Mouse (Mus musculus): Measurements from ENCODE around the gene Krt16. TPM values are rescaled to one million over a fixed set of nuclear protein-coding genes. Genes with fewer than 3 reads are reported as not detected.
"Not testable (repeated sequence)": the region's sequence is repeated elsewhere in the genome, so short reads cannot be mapped to it uniquely, and the experiment has no call there.

The Krt16 gene
- polyA plus RNA-seq, 1 experiment from 2014 or later, result 0.55 TPM

- WGBS, result 69% methylated on average over 5 of the region's 5 CpGs
- Histone ChIP-seq H3K9me3 (replicated peaks) (no peaks in the 10 kb centered on the region), H3K27me3 (no peaks in the 10 kb centered on the region), H3K9ac (no peak overlapping the region), H3K4me2 (no peak overlapping the region), H3K36me3 (no peaks in the 10 kb centered on the region), H3K4me3 (replicated peaks) (no peak overlapping the region), H3K4me1 (no peaks in the 10 kb centered on the region), H3K27ac (no peak overlapping the region)
- ATAC-seq (replicated peaks; ENCODE audit: low FRiP score), result no peak
Observed at GRCm38 (mm10) chr11:100254360-100255090, 5.8 kb upstream of the Krt16 start.

- H3K27ac ChIP-seq; H3K4me3 ChIP-seq (replicated peaks); H3K9me3 ChIP-seq (replicated peaks); ATAC-seq (replicated peaks; ENCODE audit: low FRiP score); H3K9ac ChIP-seq; H3K36me3 ChIP-seq; H3K4me2 ChIP-seq; H3K27me3 ChIP-seq; H3K4me1 ChIP-seq: not testable (repeated sequence)
- WGBS, result 74% methylated on average over 7 of the region's 7 CpGs
Observed at GRCm38 (mm10) chr11:100246471-100246870, 2.2 kb downstream of the Krt16 start.

GRCm38 (mm10) chr11:100240272-100240671 lies 8.4 kb downstream of the Krt16 start:
- ATAC-seq (replicated peaks; ENCODE audit: low FRiP score); H3K27me3 ChIP-seq; H3K9me3 ChIP-seq (replicated peaks); H3K4me2 ChIP-seq; H3K27ac ChIP-seq; H3K4me3 ChIP-seq (replicated peaks); H3K9ac ChIP-seq; H3K4me1 ChIP-seq; H3K36me3 ChIP-seq: not testable (repeated sequence)
- WGBS, result 89% methylated on average over 4 of the region's 4 CpGs

GRCm38 (mm10) chr11:100221741-100222140 lies 27.0 kb downstream of the Krt16 start:
- Histone ChIP-seq H3K27ac (no peak overlapping the region), H3K9me3 (replicated peaks) (peaks cover 7% of the 10 kb centered on the region; the same call in 1 of the 2 replicates), H3K27me3 (no peaks in the 10 kb centered on the region), H3K9ac (no peak overlapping the region), H3K4me3 (replicated peaks) (no peak overlapping the region), H3K36me3 (no peaks in the 10 kb centered on the region), H3K4me2 (no peak overlapping the region), H3K4me1 (no peaks in the 10 kb centered on the region)
- no peak for ATAC-seq (replicated peaks; ENCODE audit: low FRiP score)
- 60% methylated on average over 8 of the region's 8 CpGs for WGBS

- 79% methylated on average over 4 of the region's 4 CpGs for WGBS
- Histone ChIP-seq H3K9ac (no peak overlapping the region), H3K27ac (no peak overlapping the region), H3K9me3 (replicated peaks) (no peaks in the 10 kb centered on the region), H3K4me3 (replicated peaks) (no peak overlapping the region), H3K27me3 (0 out of 2 replicates have a peak, but pooled peaks cover 3% of the 10 kb centered on the region), H3K4me1 (no peaks in the 10 kb centered on the region), H3K4me2 (no peak overlapping the region), H3K36me3 (no peaks in the 10 kb centered on the region)
- ATAC-seq (replicated peaks; ENCODE audit: low FRiP score), result no peak
Observed at GRCm38 (mm10) chr11:100219304-100219703, 29.4 kb downstream of the Krt16 start.

GRCm38 (mm10) chr11:100208542-100208941 lies 40.2 kb downstream of the Krt16 start:
- H3K4me3 ChIP-seq (replicated peaks), result no peak overlapping the region
- no peak overlapping the region for H3K9ac ChIP-seq
- no peaks in the 10 kb centered on the region for H3K36me3 ChIP-seq
- H3K27me3 ChIP-seq, result no peaks in the 10 kb centered on the region
- H3K4me1 ChIP-seq, result no peaks in the 10 kb centered on the region
- no peak overlapping the region for H3K27ac ChIP-seq
- ATAC-seq (replicated peaks; ENCODE audit: low FRiP score), result no peak
- H3K4me2 ChIP-seq, result no peak overlapping the region
- 70% methylated on average over 6 of the region's 6 CpGs for WGBS
- no peaks in the 10 kb centered on the region for H3K9me3 ChIP-seq (replicated peaks)

- Histone ChIP-seq H3K4me3 (replicated peaks) (no peak within 1 kb of the TSS), H3K4me1 (no peaks in the 10 kb centered on the region), H3K27me3 (no peaks in the 10 kb centered on the region), H3K27ac (no peak within 1 kb of the TSS), H3K36me3 (no peaks in the 10 kb centered on the region), H3K9ac (no peak within 1 kb of the TSS), H3K4me2 (no peak within 1 kb of the TSS), H3K9me3 (replicated peaks) (no peaks in the 10 kb centered on the region)
- 83% methylated on average over 8 of the region's 8 CpGs for WGBS
- ATAC-seq (replicated peaks; ENCODE audit: low FRiP score), result no peak
Observed at GRCm38 (mm10) chr11:100207498-100207897, 41.2 kb downstream of the Krt16 start, which contains the start of gene Krt14. Krt14 (minus strand) TSS chr11:100207548.

- Histone ChIP-seq H3K36me3 (no peaks in the 10 kb centered on the region), H3K9ac (no peak overlapping the region), H3K4me2 (no peak overlapping the region), H3K4me1 (no peaks in the 10 kb centered on the region), H3K27me3 (no peaks in the 10 kb centered on the region), H3K27ac (no peak overlapping the region), H3K9me3 (replicated peaks) (no peaks in the 10 kb centered on the region), H3K4me3 (replicated peaks) (no peak overlapping the region)
- no peak for ATAC-seq (replicated peaks; ENCODE audit: low FRiP score)
- WGBS, result 18% methylated on average over 6 of the region's 6 CpGs
Observed at GRCm38 (mm10) chr11:100203448-100203847, 45.3 kb downstream of the Krt16 start.

- no peak overlapping the region for H3K4me3 ChIP-seq (replicated peaks)
- 77% methylated on average over 4 of the region's 4 CpGs for WGBS
- no peaks in the 10 kb centered on the region for H3K9me3 ChIP-seq (replicated peaks)
- ATAC-seq (replicated peaks; ENCODE audit: low FRiP score), result no peak
- H3K27ac ChIP-seq, result no peak overlapping the region
- no peak overlapping the region for H3K9ac ChIP-seq
- H3K27me3 ChIP-seq, result no peaks in the 10 kb centered on the region
- H3K4me1 ChIP-seq, result no peaks in the 10 kb centered on the region
- no peak overlapping the region for H3K4me2 ChIP-seq
- H3K36me3 ChIP-seq, result no peaks in the 10 kb centered on the region
Observed at GRCm38 (mm10) chr11:100202906-100203305, 45.8 kb downstream of the Krt16 start.

GRCm38 (mm10) chr11:100200104-100200820 lies 48.4 kb downstream of the Krt16 start:
- ATAC-seq (replicated peaks; ENCODE audit: low FRiP score), result no peak
- Histone ChIP-seq H3K4me3 (replicated peaks) (no peak overlapping the region), H3K4me2 (no peak overlapping the region), H3K4me1 (no peaks in the 10 kb centered on the region), H3K27ac (no peak overlapping the region), H3K36me3 (no peaks in the 10 kb centered on the region), H3K9me3 (replicated peaks) (no peaks in the 10 kb centered on the region), H3K9ac (no peak overlapping the region), H3K27me3 (no peaks in the 10 kb centered on the region)
- 47% methylated on average over 8 of the region's 8 CpGs for WGBS

- ATAC-seq (replicated peaks; ENCODE audit: low FRiP score), result no peak
- H3K36me3 ChIP-seq, result no peaks in the 10 kb centered on the region
- no peak overlapping the region for H3K27ac ChIP-seq
- WGBS, result 73% methylated on average over 4 of the region's 4 CpGs
- H3K4me3 ChIP-seq (replicated peaks), result no peak overlapping the region
- H3K27me3 ChIP-seq, result no peaks in the 10 kb centered on the region
- H3K9me3 ChIP-seq (replicated peaks), result no peaks in the 10 kb centered on the region
- H3K4me2 ChIP-seq, result no peak overlapping the region
- H3K9ac ChIP-seq, result no peak overlapping the region
- no peaks in the 10 kb centered on the region for H3K4me1 ChIP-seq
Observed at GRCm38 (mm10) chr11:100198666-100199065, 50.0 kb downstream of the Krt16 start.
